Mouse (Mus musculus): ENCODE results near the gene Ctns. TPM values are rescaled to one million over a fixed set of nuclear protein-coding genes. Genes with fewer than 3 reads are reported as not detected.

The Ctns gene
- polyA plus RNA-seq, 1 experiment from 2014 or later, result 18.2 TPM

- 82% methylated on average over 6 of the region's 6 CpGs for WGBS
Measured at GRCm38 (mm10) chr11:73187231-73187630, 11.6 kb downstream of the Ctns start.

GRCm38 (mm10) chr11:73185872-73186615 is 12.8 kb downstream of the Ctns start:
- Histone ChIP-seq H3K36me3 (peaks cover 81% of the 10 kb centered on the region), H3K4me2 (no peak overlapping the region), H3K4me1 (no peaks in the 10 kb centered on the region), H3K27ac (no peak overlapping the region), H3K9ac (no peak overlapping the region), H3K27me3 (no peaks in the 10 kb centered on the region), H3K4me3 (replicated peaks) (no peak overlapping the region), H3K9me3 (replicated peaks) (no peaks in the 10 kb centered on the region)
- ATAC-seq (replicated peaks; ENCODE audit: low FRiP score), result no peak
- 96% methylated on average over 10 of the region's 10 CpGs for whole genome bisulfite sequencing

More at GRCm38 (mm10) chr11:73187231-73187630, 11.6 kb downstream of the Ctns start:
- Histone ChIP-seq H3K9me3 (replicated peaks) (no peaks in the 10 kb centered on the region), H3K4me2 (no peak overlapping the region), H3K36me3 (peaks cover 88% of the 10 kb centered on the region), H3K27ac (no peak overlapping the region), H3K9ac (no peak overlapping the region), H3K27me3 (no peaks in the 10 kb centered on the region), H3K4me3 (replicated peaks) (no peak overlapping the region), H3K4me1 (no peaks in the 10 kb centered on the region)
- ATAC-seq (replicated peaks; ENCODE audit: low FRiP score), result no peak

GRCm38 (mm10) chr11:73177895-73178294 is 20.9 kb downstream of the Ctns start:
- Histone ChIP-seq H3K4me2 (peak overlapping the region; percentile 72), H3K4me3 (replicated peaks) (peak overlapping the region; percentile 83), H3K9me3 (replicated peaks) (no peaks in the 10 kb centered on the region), H3K4me1 (peaks cover 34% of the 10 kb centered on the region), H3K27ac (peak overlapping the region; percentile 97), H3K36me3 (peaks cover 41% of the 10 kb centered on the region), H3K9ac (peak overlapping the region; percentile 79), H3K27me3 (no peaks in the 10 kb centered on the region)
- ATAC-seq (replicated peaks; ENCODE audit: low FRiP score), result no peak
- 0% methylated on average over 2 of the region's 2 CpGs for WGBS

DNA sequence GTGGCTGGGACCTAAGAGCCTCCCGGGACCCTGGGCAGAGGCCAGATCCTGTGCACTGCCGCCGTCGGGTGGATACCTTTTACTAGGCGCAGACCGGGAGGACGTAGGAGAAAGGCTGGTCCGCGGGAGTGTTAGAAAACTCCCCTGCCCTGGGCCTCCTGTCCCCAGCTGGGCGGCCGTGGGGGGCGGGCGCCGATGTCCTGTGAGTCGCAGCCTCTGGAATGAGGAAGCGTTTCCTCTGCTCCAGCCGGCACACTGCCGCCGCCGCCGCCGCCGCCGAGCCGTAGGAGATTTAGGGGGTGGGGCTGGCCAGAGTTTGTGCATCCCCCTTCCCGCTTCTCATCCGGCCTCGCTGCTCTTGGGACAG is 21.4 kb downstream of the Ctns start:
- peak overlapping the region; percentile 72 for H3K4me2 ChIP-seq
- peak overlapping the region; percentile 97 for H3K27ac ChIP-seq
- peak; percentile 88 for ATAC-seq (replicated peaks; ENCODE audit: low FRiP score)
- H3K9ac ChIP-seq, result peak overlapping the region; percentile 79
- H3K9me3 ChIP-seq (replicated peaks), result no peaks in the 10 kb centered on the region
- under 1% methylated on average over 28 of the region's 28 CpGs for WGBS
- peaks cover 36% of the 10 kb centered on the region for H3K4me1 ChIP-seq
- peak overlapping the region; percentile 83 for H3K4me3 ChIP-seq (replicated peaks)
- no peaks in the 10 kb centered on the region for H3K27me3 ChIP-seq
- peaks cover 40% of the 10 kb centered on the region for H3K36me3 ChIP-seq

- H3K4me1 ChIP-seq, result peaks cover 43% of the 10 kb centered on the region
- H3K36me3 ChIP-seq, result peaks cover 37% of the 10 kb centered on the region
- H3K27me3 ChIP-seq, result no peaks in the 10 kb centered on the region
- peak within 1 kb of the TSS; percentile 79 for H3K9ac ChIP-seq
- peak; percentile 98 for ATAC-seq (replicated peaks; ENCODE audit: low FRiP score)
- peak within 1 kb of the TSS; percentile 72 for H3K4me2 ChIP-seq
- H3K9me3 ChIP-seq (replicated peaks), result no peaks in the 10 kb centered on the region
- under 1% methylated on average over 81 of the region's 81 CpGs for WGBS
- H3K4me3 ChIP-seq (replicated peaks), result peak within 1 kb of the TSS; percentile 83
- peak within 1 kb of the TSS; percentile 97 for H3K27ac ChIP-seq
Measured at GRCm38 (mm10) chr11:73176608-73177508, 22.0 kb downstream of the Ctns start, which contains the start of the genes Emc6 and Tax1bp3. Emc6 (minus strand) TSS chr11:73177037. Tax1bp3 (plus strand) TSS chr11:73177083.

GRCm38 (mm10) chr11:73176186-73176585 is 22.7 kb downstream of the Ctns start:
- Histone ChIP-seq H3K4me1 (peaks cover 44% of the 10 kb centered on the region), H3K27ac (peak overlapping the region; percentile 97), H3K27me3 (no peaks in the 10 kb centered on the region), H3K4me2 (peak overlapping the region; percentile 72), H3K36me3 (peaks cover 44% of the 10 kb centered on the region), H3K4me3 (replicated peaks) (peak overlapping the region; percentile 83), H3K9ac (peak overlapping the region; percentile 78), H3K9me3 (replicated peaks) (no peaks in the 10 kb centered on the region)
- no peak for ATAC-seq (replicated peaks; ENCODE audit: low FRiP score)
- whole genome bisulfite sequencing, result under 1% methylated on average over 15 of the region's 15 CpGs

GRCm38 (mm10) chr11:73175612-73176011 is 23.2 kb downstream of the Ctns start:
- 34% methylated on average over 8 of the region's 8 CpGs for WGBS
- H3K36me3 ChIP-seq, result peaks cover 46% of the 10 kb centered on the region
- H3K4me2 ChIP-seq, result peak overlapping the region; percentile 72
- no peaks in the 10 kb centered on the region for H3K27me3 ChIP-seq
- no peak for ATAC-seq (replicated peaks; ENCODE audit: low FRiP score)
- peaks cover 44% of the 10 kb centered on the region for H3K4me1 ChIP-seq
- no peaks in the 10 kb centered on the region for H3K9me3 ChIP-seq (replicated peaks)
- H3K9ac ChIP-seq, result peak overlapping the region; percentile 78
- peak overlapping the region; percentile 83 for H3K4me3 ChIP-seq (replicated peaks)
- peak overlapping the region; percentile 97 for H3K27ac ChIP-seq

- 54% methylated on average over 5 of the region's 5 CpGs for WGBS
- H3K4me1 ChIP-seq, result peaks cover 34% of the 10 kb centered on the region
- H3K36me3 ChIP-seq, result peaks cover 44% of the 10 kb centered on the region
- 0 out of 2 replicates have a peak overlapping the region, but pooled peaks have one; percentile 22 for H3K27ac ChIP-seq
- no peak overlapping the region for H3K4me2 ChIP-seq
- no peaks in the 10 kb centered on the region for H3K9me3 ChIP-seq (replicated peaks)
- H3K9ac ChIP-seq, result no peak overlapping the region
- ATAC-seq (replicated peaks; ENCODE audit: low FRiP score), result no peak
- no peaks in the 10 kb centered on the region for H3K27me3 ChIP-seq
- H3K4me3 ChIP-seq (replicated peaks), result no peak overlapping the region
Measured at GRCm38 (mm10) chr11:73172186-73172585, 26.7 kb downstream of the Ctns start.

- no peak for ATAC-seq (replicated peaks; ENCODE audit: low FRiP score)
- Histone ChIP-seq H3K4me1 (peaks cover 21% of the 10 kb centered on the region), H3K9ac (no peak overlapping the region), H3K4me2 (no peak overlapping the region), H3K36me3 (peaks cover 37% of the 10 kb centered on the region), H3K9me3 (replicated peaks) (no peaks in the 10 kb centered on the region), H3K4me3 (replicated peaks) (no peak overlapping the region), H3K27me3 (no peaks in the 10 kb centered on the region), H3K27ac (no peak overlapping the region)
- 52% methylated on average over 4 of the region's 4 CpGs for WGBS
Measured at GRCm38 (mm10) chr11:73169231-73169630, 29.6 kb downstream of the Ctns start.

- H3K4me3 ChIP-seq (replicated peaks), result no peak overlapping the region
- peaks cover 31% of the 10 kb centered on the region for H3K36me3 ChIP-seq
- no peaks in the 10 kb centered on the region for H3K9me3 ChIP-seq (replicated peaks)
- 74% methylated on average over 6 of the region's 6 CpGs for WGBS
- H3K27me3 ChIP-seq, result no peaks in the 10 kb centered on the region
- no peak overlapping the region for H3K27ac ChIP-seq
- no peak overlapping the region for H3K4me2 ChIP-seq
- ATAC-seq (replicated peaks; ENCODE audit: low FRiP score), result no peak
- H3K9ac ChIP-seq, result no peak overlapping the region
- H3K4me1 ChIP-seq, result peaks cover 21% of the 10 kb centered on the region
Measured at GRCm38 (mm10) chr11:73168576-73168975, 30.3 kb downstream of the Ctns start.

DNA sequence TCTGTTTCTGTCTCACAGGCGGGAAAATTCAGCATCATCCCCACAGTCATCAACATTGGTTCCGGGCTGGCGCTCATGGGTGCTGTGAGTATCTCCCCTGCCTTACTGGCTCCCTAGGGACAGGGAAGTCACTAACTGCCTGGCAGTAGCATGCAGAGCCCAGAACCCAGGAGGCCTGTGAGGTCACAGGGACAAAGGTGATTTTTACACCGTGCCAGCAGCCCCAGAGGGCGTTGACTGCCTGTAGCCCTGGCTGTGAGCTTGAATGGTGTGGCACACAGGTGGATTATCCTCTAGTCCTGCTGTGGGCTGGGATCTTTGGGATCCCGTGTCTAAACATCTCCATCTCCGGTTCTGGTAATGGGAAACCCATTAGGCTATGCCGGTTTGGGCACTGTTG is 30.8 kb downstream of the Ctns start:
- 71% methylated on average over 8 of the region's 8 CpGs for WGBS
- H3K4me3 ChIP-seq (replicated peaks), result no peak overlapping the region
- H3K36me3 ChIP-seq, result peaks cover 26% of the 10 kb centered on the region
- H3K4me2 ChIP-seq, result no peak overlapping the region
- no peaks in the 10 kb centered on the region for H3K9me3 ChIP-seq (replicated peaks)
- no peak for ATAC-seq (replicated peaks; ENCODE audit: low FRiP score)
- no peaks in the 10 kb centered on the region for H3K27me3 ChIP-seq
- peaks cover 21% of the 10 kb centered on the region for H3K4me1 ChIP-seq
- H3K27ac ChIP-seq, result no peak overlapping the region
- H3K9ac ChIP-seq, result no peak overlapping the region

GRCm38 (mm10) chr11:73162284-73162683 is 36.6 kb downstream of the Ctns start:
- Histone ChIP-seq H3K4me3 (replicated peaks) (no peak overlapping the region), H3K36me3 (no peaks in the 10 kb centered on the region), H3K4me2 (no peak overlapping the region), H3K9me3 (replicated peaks) (no peaks in the 10 kb centered on the region), H3K27ac (no peak overlapping the region), H3K27me3 (peaks cover 28% of the 10 kb centered on the region), H3K9ac (no peak overlapping the region), H3K4me1 (peaks cover 18% of the 10 kb centered on the region)
- 46% methylated on average over 5 of the region's 5 CpGs for WGBS
- ATAC-seq (replicated peaks; ENCODE audit: low FRiP score), result no peak
